In the genomic region with DNA sequence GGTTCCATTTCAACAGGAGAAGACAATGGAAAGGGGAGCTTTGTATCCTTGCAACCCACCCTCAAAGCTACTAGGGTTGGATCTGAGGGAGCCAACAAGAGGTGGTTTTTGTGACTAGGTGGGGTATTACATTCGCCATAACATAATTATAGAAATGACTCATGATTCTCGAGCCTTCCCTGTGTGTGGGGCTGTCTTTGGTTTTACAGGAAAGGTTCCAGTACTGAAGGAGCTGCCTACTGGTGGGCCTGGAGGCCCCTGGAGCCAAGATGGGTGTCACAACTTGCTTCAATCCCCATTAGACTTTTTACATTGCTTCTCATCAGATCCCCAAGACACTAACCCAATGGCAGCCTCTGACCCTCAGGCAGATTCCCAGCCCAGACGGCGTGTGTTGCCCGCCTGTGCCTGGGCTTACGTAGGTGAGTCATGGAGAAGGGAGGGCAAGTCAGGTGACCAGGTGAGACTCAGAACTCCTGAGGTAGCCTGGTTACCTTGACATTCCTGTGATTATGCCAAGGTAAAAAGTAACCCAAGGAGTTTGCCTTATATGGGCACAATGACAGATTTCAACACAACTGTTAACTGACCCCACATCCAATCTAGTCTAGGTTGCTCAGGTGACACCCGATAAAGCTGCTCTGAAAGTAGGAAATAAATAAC, we compare ENCODE assay signal across 8 mouse cellular contexts. TPM values are rescaled to one million over a fixed set of nuclear protein-coding genes. Genes with fewer than 3 reads are reported as not detected.
DNase-seq lines count a peak whose midpoint lies in the region; ATAC-seq and TF ChIP-seq lines count a peak whose summit lies in the region.

No protein-coding gene starts in this region.

- no peaks in the 10 kb centered on the region for H3K9me3 ChIP-seq in hindbrain, embryonic 10.5 days
- H3K9me3 ChIP-seq in hindbrain, postnatal 0 days (ENCODE audit: low read length) = no peaks in the 10 kb centered on the region
- H3K9me3 ChIP-seq in kidney, postnatal 0 days (replicated peaks; ENCODE audit: low read length) = no peaks in the 10 kb centered on the region

- no peak overlapping the region for H3K4me3 ChIP-seq in hindbrain, embryonic 10.5 days
- no peak overlapping the region for H3K4me3 ChIP-seq in hindbrain, postnatal 0 days (ENCODE audit: low read length)
- H3K4me3 ChIP-seq in cortical plate, adult 2 months (ENCODE audit: insufficient read depth, low read length) = no peak overlapping the region
- no peak overlapping the region for H3K4me3 ChIP-seq in kidney, postnatal 0 days (replicated peaks; ENCODE audit: low read depth, low read length)
- H3K4me3 ChIP-seq in olfactory bulb, adult 2 months (ENCODE audit: insufficient read depth, low read depth, low read length) = no peak overlapping the region

- no peak for DNase-seq in hindbrain, embryonic 10.5 days (ENCODE audit: low spot score)
- no peak for DNase-seq in hindbrain, postnatal 0 days (ENCODE audit: low spot score)
- no peak for DNase-seq in kidney, postnatal 0 days (ENCODE audit: low spot score)
- DNase-seq in gastrocnemius, postnatal 36 days = no peak
- DNase-seq in layer of hippocampus, adult 9-10 months (ENCODE audit: low spot score) = no peak

- H3K4me1 ChIP-seq in hindbrain, embryonic 10.5 days (replicated peaks) = peaks cover 57% of the 10 kb centered on the region
- no peaks in the 10 kb centered on the region for H3K4me1 ChIP-seq in hindbrain, postnatal 0 days (ENCODE audit: insufficient read depth, low read length)
- H3K4me1 ChIP-seq in cortical plate, adult 2 months (ENCODE audit: control insufficient read depth, insufficient read depth, low read length) = peaks cover 14% of the 10 kb centered on the region
- H3K4me1 ChIP-seq in kidney, postnatal 0 days (replicated peaks; ENCODE audit: insufficient read depth, low read length) = peaks cover 35% of the 10 kb centered on the region
- H3K4me1 ChIP-seq in olfactory bulb, adult 2 months (ENCODE audit: control insufficient read depth, insufficient read depth, low read length) = peaks cover 43% of the 10 kb centered on the region

- peaks cover 42% of the 10 kb centered on the region for H3K36me3 ChIP-seq in hindbrain, embryonic 10.5 days
- no peaks in the 10 kb centered on the region for H3K36me3 ChIP-seq in hindbrain, postnatal 0 days (ENCODE audit: insufficient read depth, low read length)
- H3K36me3 ChIP-seq in kidney, postnatal 0 days (ENCODE audit: insufficient read depth, low read length) = no peaks in the 10 kb centered on the region

- no peak for TF ChIP-seq CTCF in hindbrain, postnatal 0 days (IDR thresholded peaks at IDR 0.05; ENCODE audit: low read depth)
- TF ChIP-seq CTCF in cortical plate, adult 2 months (IDR thresholded peaks at IDR 0.05; ENCODE audit: extremely low read depth, insufficient read depth, low read length) = no peak
- TF ChIP-seq CTCF in kidney, postnatal 0 days (IDR thresholded peaks at IDR 0.05; ENCODE audit: low read depth) = no peak
- TF ChIP-seq CTCF in olfactory bulb, adult 2 months (IDR thresholded peaks at IDR 0.05; ENCODE audit: insufficient read depth, low read depth, low read length) = no peak

- peak overlapping the region; percentile 16; the same call in 1 of the 2 replicates for H3K27ac ChIP-seq in hindbrain, embryonic 10.5 days
- H3K27ac ChIP-seq in hindbrain, postnatal 0 days = no peak overlapping the region
- peak overlapping the region; percentile 27 for H3K27ac ChIP-seq in cortical plate, adult 2 months (ENCODE audit: insufficient read depth, low read length)
- peak overlapping the region; percentile 86 for H3K27ac ChIP-seq in kidney, postnatal 0 days
- H3K27ac ChIP-seq in olfactory bulb, adult 2 months (ENCODE audit: insufficient read depth, low read depth, low read length) = peak overlapping the region; percentile 93

- no peak overlapping the region for H3K9ac ChIP-seq in hindbrain, postnatal 0 days (replicated peaks; ENCODE audit: low read length)
- H3K9ac ChIP-seq in kidney, postnatal 0 days (ENCODE audit: low read depth, low read length) = no peak overlapping the region

- H3K27me3 ChIP-seq in hindbrain, embryonic 10.5 days (ENCODE audit: insufficient read depth, poor library complexity, severe bottlenecking) = no peaks in the 10 kb centered on the region
- H3K27me3 ChIP-seq in hindbrain, postnatal 0 days (ENCODE audit: insufficient read depth, low read length) = no peaks in the 10 kb centered on the region
- no peaks in the 10 kb centered on the region for H3K27me3 ChIP-seq in kidney, postnatal 0 days (ENCODE audit: insufficient read depth, low read length)

- 89% methylated on average over 7 of the region's 7 CpGs for WGBS in hindbrain, embryonic 10.5 days
- 95% methylated on average over 7 of the region's 7 CpGs for WGBS in hindbrain, postnatal 0 days
- WGBS in kidney, postnatal 0 days = 60% methylated on average over 7 of the region's 7 CpGs
- 59% methylated on average over 7 of the region's 7 CpGs for WGBS in olfactory bulb, adult 2 months

- TF ChIP-seq POLR2A in cortical plate, adult 2 months (IDR thresholded peaks at IDR 0.05; ENCODE audit: extremely low read depth, insufficient read depth, low read length) = no peak
- TF ChIP-seq POLR2A in olfactory bulb, adult 2 months (IDR thresholded peaks at IDR 0.05; ENCODE audit: insufficient read depth, low read depth, low read length) = no peak

- intact Hi-C loops in gastrocnemius, postnatal 36 days (cut with DNase I) = no loop called here

- H3K4me2 ChIP-seq in hindbrain, postnatal 0 days (ENCODE audit: low read depth, low read length) = no peak overlapping the region
- H3K4me2 ChIP-seq in kidney, postnatal 0 days (ENCODE audit: low read length) = no peak overlapping the region

- ATAC-seq in hindbrain, postnatal 0 days = no peak
- ATAC-seq in kidney, postnatal 0 days (replicated peaks; ENCODE audit: low FRiP score, low read depth) = peak; percentile 90
- ATAC-seq in megakaryocyte, adult 5-6 weeks (ENCODE audit: poor library complexity, severe bottlenecking) = no peak

RNA-seq across cellular contexts. Expression of a gene that starts 31.0 kb away (rescaled TPM):
- polyA plus RNA-seq in hindbrain, embryonic 10.5 days (2016; fragmentation: Nextera tagmentation; extraction: Ambion mirVana) = 216 and 245 TPM in 2 replicates
- total RNA-seq in hindbrain, postnatal 0 days (2014; rRNA removed) = 81.3 and 85.7 TPM in 2 replicates
- polyA plus RNA-seq in hindbrain, postnatal 0 days (2015; fragmentation: Nextera tagmentation; extraction: Ambion mirVana) = 114 and 115 TPM in 2 replicates
- 170 and 178 TPM in 2 replicates for polyA plus RNA-seq in cortical plate, adult 2 months (2012; rRNA removed)
- 255 and 280 TPM in 2 replicates for polyA plus RNA-seq in kidney, postnatal 0 days (2015; fragmentation: Nextera tagmentation; extraction: Ambion mirVana)
- polyA plus RNA-seq in olfactory bulb, adult 2 months (2012; ENCODE audit: insufficient read depth, insufficient read length, low replicate concordance, missing spikeins) = 498 TPM in 1 of 2 replicates, not detected in the other
- 10 to 100 TPM; 31.6 to 35.1 TPM for total RNA-seq in gastrocnemius, postnatal 36 days (2021)
- 82.5 and 87.8 TPM in 2 replicates for total RNA-seq in megakaryocyte, adult 5-6 weeks (2015)
- 44.7 and 55.1 TPM in 2 replicates for total RNA-seq in megakaryocyte, adult 5-6 weeks (2017)

RNA-seq across cellular contexts. Expression of a gene that starts 49.9 kb away (rescaled TPM):
- polyA plus RNA-seq in hindbrain, embryonic 10.5 days (2016; fragmentation: Nextera tagmentation; extraction: Ambion mirVana) = 0.40 TPM in 1 of 2 replicates, not detected in the other
- total RNA-seq in hindbrain, postnatal 0 days (2014; rRNA removed) = 0.07 TPM in 1 of 2 replicates, not detected in the other
- 0.53 and 0.62 TPM in 2 replicates for polyA plus RNA-seq in hindbrain, postnatal 0 days (2015; fragmentation: Nextera tagmentation; extraction: Ambion mirVana)
- 1.2 and 1.8 TPM in 2 replicates for polyA plus RNA-seq in cortical plate, adult 2 months (2012; rRNA removed)
- polyA plus RNA-seq in kidney, postnatal 0 days (2015; fragmentation: Nextera tagmentation; extraction: Ambion mirVana) = 0.34 and 0.47 TPM in 2 replicates
- not detected in 2 replicates for polyA plus RNA-seq in olfactory bulb, adult 2 months (2012; ENCODE audit: insufficient read depth, insufficient read length, low replicate concordance, missing spikeins)
- under 1 TPM in 1 of 2 experiments, not detected in 1; 0.15 TPM for total RNA-seq in gastrocnemius, postnatal 36 days (2021)
- total RNA-seq in megakaryocyte, adult 5-6 weeks (2015) = not detected in 2 replicates
- total RNA-seq in megakaryocyte, adult 5-6 weeks (2017) = not detected in 2 replicates

RNA-seq across cellular contexts. Expression of a gene that starts 50.5 kb away (rescaled TPM):
- 426 and 432 TPM in 2 replicates for polyA plus RNA-seq in hindbrain, embryonic 10.5 days (2016; fragmentation: Nextera tagmentation; extraction: Ambion mirVana)
- total RNA-seq in hindbrain, postnatal 0 days (2014; rRNA removed) = 347 and 472 TPM in 2 replicates
- 309 TPM in 2 replicates for polyA plus RNA-seq in hindbrain, postnatal 0 days (2015; fragmentation: Nextera tagmentation; extraction: Ambion mirVana)
- 307 and 320 TPM in 2 replicates for polyA plus RNA-seq in cortical plate, adult 2 months (2012; rRNA removed)
- polyA plus RNA-seq in kidney, postnatal 0 days (2015; fragmentation: Nextera tagmentation; extraction: Ambion mirVana) = 467 and 479 TPM in 2 replicates
- polyA plus RNA-seq in olfactory bulb, adult 2 months (2012; ENCODE audit: insufficient read depth, insufficient read length, low replicate concordance, missing spikeins) = not detected in 2 replicates
- total RNA-seq in gastrocnemius, postnatal 36 days (2021) = 100 to 1,000 TPM; 119 to 125 TPM
- 216 and 241 TPM in 2 replicates for total RNA-seq in megakaryocyte, adult 5-6 weeks (2015)
- total RNA-seq in megakaryocyte, adult 5-6 weeks (2017) = 340 and 348 TPM in 2 replicates

RNA-seq across cellular contexts. Expression of a gene that starts 50.7 kb away (rescaled TPM):
- polyA plus RNA-seq in hindbrain, embryonic 10.5 days (2016; fragmentation: Nextera tagmentation; extraction: Ambion mirVana) = 8.8 and 9.0 TPM in 2 replicates
- 4.1 and 5.8 TPM in 2 replicates for total RNA-seq in hindbrain, postnatal 0 days (2014; rRNA removed)
- 12.5 and 15.0 TPM in 2 replicates for polyA plus RNA-seq in hindbrain, postnatal 0 days (2015; fragmentation: Nextera tagmentation; extraction: Ambion mirVana)
- 2.2 and 2.8 TPM in 2 replicates for polyA plus RNA-seq in cortical plate, adult 2 months (2012; rRNA removed)
- 7.6 and 9.5 TPM in 2 replicates for polyA plus RNA-seq in kidney, postnatal 0 days (2015; fragmentation: Nextera tagmentation; extraction: Ambion mirVana)
- polyA plus RNA-seq in olfactory bulb, adult 2 months (2012; ENCODE audit: insufficient read depth, insufficient read length, low replicate concordance, missing spikeins) = not detected in 2 replicates
- total RNA-seq in gastrocnemius, postnatal 36 days (2021) = under 1 TPM; 0.27 to 0.46 TPM
- total RNA-seq in megakaryocyte, adult 5-6 weeks (2015) = 53.8 and 54.4 TPM in 2 replicates
- total RNA-seq in megakaryocyte, adult 5-6 weeks (2017) = 44.2 and 60.4 TPM in 2 replicates

Comparison
In these comparisons a context has a peak if more than half of its experiments do, and no peak if none do; other contexts are left out.
1. RNA of a gene that starts 50.5 kb away (polyA plus RNA-seq): 467 to 479 TPM in kidney, postnatal 0 days, 426 to 432 TPM in hindbrain, embryonic 10.5 days, 307 to 320 TPM in cortical plate, adult 2 months and 309 TPM in hindbrain, postnatal 0 days; not detected in olfactory bulb, adult 2 months; every median in the first group is over 100 times any median in the second.